Mouse (Mus musculus) liver, adult 2 months (tissue): Measurements from ENCODE around the gene Rnf166.

Source experiments
- CTCF ChIP-seq: fragments of 200-500 bp; IDR thresholded peaks from 2 replicates; pipeline ENCODE4 v1.5.1; 2011; ENCODE audit warnings: low read depth, low read length, control low read depth
- POLR2A ChIP-seq: fragments of 200-500 bp; IDR thresholded peaks from 2 replicates; pipeline ENCODE4 v1.6.1; 2011; ENCODE audit warnings: low read length, control low read depth; ENCODE audit not compliant: insufficient read depth; ENCODE audit errors: extremely low read depth

DNA sequence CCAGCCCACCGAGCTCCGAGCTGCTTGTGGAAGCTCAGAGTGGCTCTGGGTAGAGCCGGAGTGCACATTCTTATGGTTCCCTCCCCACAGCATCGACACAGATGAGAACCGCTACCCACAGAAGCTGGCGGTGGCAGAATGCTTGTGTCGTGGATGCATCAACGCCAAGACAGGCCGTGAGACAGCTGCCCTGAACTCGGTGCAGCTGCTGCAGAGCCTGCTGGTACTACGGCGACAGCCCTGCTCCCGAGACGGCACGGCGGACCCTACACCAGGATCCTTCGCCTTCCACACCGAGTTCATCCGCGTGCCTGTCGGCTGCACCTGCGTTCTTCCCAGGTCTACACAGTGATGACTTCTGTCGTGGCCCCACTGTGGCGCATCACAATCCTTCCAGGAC lies 52.6 kb downstream of the Rnf166 start:
- no peak for TF ChIP-seq POLR2A
- TF ChIP-seq CTCF: no peak
